Mouse (Mus musculus): ENCODE data around the gene Stk33.
A peak's percentile ranks its signal among the peaks of the same experiment; 100 is the strongest.

The Stk33 gene

GRCm38 (mm10) chr7:109241313-109241712 lies 197.6 kb downstream of the Stk33 start:
- DNase-seq (ENCODE audit: low spot score in 2 of 2), result no peak

GRCm38 (mm10) chr7:109239346-109239745 lies 199.5 kb downstream of the Stk33 start:
- no peak for DNase-seq (ENCODE audit: low spot score in 2 of 2)

GRCm38 (mm10) chr7:109238724-109239123 lies 200.2 kb downstream of the Stk33 start:
- DNase-seq (ENCODE audit: low spot score in 2 of 2), result no peak

GRCm38 (mm10) chr7:109234882-109235640 lies 203.8 kb downstream of the Stk33 start:
- no peak for DNase-seq (ENCODE audit: low spot score in 2 of 2)

GRCm38 (mm10) chr7:109234476-109234875 lies 204.4 kb downstream of the Stk33 start:
- DNase-seq (ENCODE audit: low spot score in 2 of 2), result no peak

GRCm38 (mm10) chr7:109231881-109232321 lies 207.0 kb downstream of the Stk33 start:
- no peak for DNase-seq (ENCODE audit: low spot score in 2 of 2)

GRCm38 (mm10) chr7:109231307-109231706 lies 207.6 kb downstream of the Stk33 start:
- no peak for DNase-seq (ENCODE audit: low spot score in 2 of 2)

- peak; percentile 47 to 63 for DNase-seq (ENCODE audit: low spot score in 2 of 2)
These were observed 208.1 kb downstream of the Stk33 start for GRCm38 (mm10) chr7:109230806-109231205.
